ENCODE assay signal across 7 mouse cellular contexts in genomic region chr3:37653935-37654729, GRCm38 (mm10). TPM values are rescaled to one million over a fixed set of nuclear protein-coding genes. Genes with fewer than 3 reads are reported as not detected.
A peak's percentile ranks its signal among the peaks of the same experiment; 100 is the strongest.
DNase-seq lines count a peak whose midpoint lies in the region; ATAC-seq lines count a peak whose summit lies in the region.

No protein-coding gene starts in this region.

- no peaks in the 10 kb centered on the region for H3K9me3 ChIP-seq in forebrain, embryonic 13.5 days (replicated peaks)
- no peaks in the 10 kb centered on the region for H3K9me3 ChIP-seq in hindbrain, embryonic 16.5 days (ENCODE audit: control insufficient read depth, low read length)
- no peaks in the 10 kb centered on the region for H3K9me3 ChIP-seq in liver, embryonic 12.5 days (replicated peaks)

- peaks cover 21% of the 10 kb centered on the region for H3K4me1 ChIP-seq in forebrain, embryonic 13.5 days
- peaks cover 3% of the 10 kb centered on the region for H3K4me1 ChIP-seq in hindbrain, embryonic 16.5 days (ENCODE audit: control insufficient read depth, insufficient read depth, low read depth, low read length)
- H3K4me1 ChIP-seq in liver, embryonic 12.5 days: peaks cover 50% of the 10 kb centered on the region

- H3K27ac ChIP-seq in forebrain, embryonic 13.5 days: no peak overlapping the region
- H3K27ac ChIP-seq in hindbrain, embryonic 16.5 days (ENCODE audit: low read depth, low read length): no peak overlapping the region
- peak overlapping the region; percentile 57 for H3K27ac ChIP-seq in liver, embryonic 12.5 days

- no peaks in the 10 kb centered on the region for H3K36me3 ChIP-seq in forebrain, embryonic 13.5 days (ENCODE audit: poor library complexity, severe bottlenecking)
- no peaks in the 10 kb centered on the region for H3K36me3 ChIP-seq in hindbrain, embryonic 16.5 days (ENCODE audit: control insufficient read depth, insufficient read depth, low read length)
- H3K36me3 ChIP-seq in liver, embryonic 12.5 days: no peaks in the 10 kb centered on the region

- peaks cover 21% of the 10 kb centered on the region; the same call in 1 of the 2 replicates for H3K27me3 ChIP-seq in forebrain, embryonic 13.5 days
- H3K27me3 ChIP-seq in hindbrain, embryonic 16.5 days (replicated peaks; ENCODE audit: control insufficient read depth, insufficient read depth, low read length): no peaks in the 10 kb centered on the region
- peaks cover 27% of the 10 kb centered on the region for H3K27me3 ChIP-seq in liver, embryonic 12.5 days (replicated peaks)

- ATAC-seq in CD4-positive, CD25-positive, alpha-beta regulatory T cell, adult 4 months: peak; percentile 81
- 0 out of 2 replicates have a peak, but pooled peaks have one; percentile 48 for ATAC-seq in forebrain, embryonic 13.5 days
- ATAC-seq in hindbrain, embryonic 16.5 days: peak; percentile 66
- ATAC-seq in liver, embryonic 12.5 days: peak; percentile 55

- peak overlapping the region; percentile 34; the same call in 1 of the 2 replicates for H3K9ac ChIP-seq in forebrain, embryonic 13.5 days
- H3K9ac ChIP-seq in hindbrain, embryonic 16.5 days (ENCODE audit: low read depth, low read length): peak overlapping the region; percentile 0; the same call in 1 of the 2 replicates
- H3K9ac ChIP-seq in liver, embryonic 12.5 days: peak overlapping the region; percentile 56; the same call in 1 of the 2 replicates

- DNase-seq in NIH3T3 (ENCODE audit: low read depth): peak; percentile 47
- peak; percentile 66 for DNase-seq in naive thymus-derived CD4-positive, alpha-beta T cell, adult 2 months (ENCODE audit: low read depth)
- no peak for DNase-seq in layer of hippocampus, postnatal 25 days (ENCODE audit: extremely low spot score in 1 of 2, low spot score in 1 of 2)

- peak overlapping the region; percentile 52 for H3K4me2 ChIP-seq in forebrain, embryonic 13.5 days
- H3K4me2 ChIP-seq in hindbrain, embryonic 16.5 days (ENCODE audit: low read length): peak overlapping the region; percentile 51
- H3K4me2 ChIP-seq in liver, embryonic 12.5 days: peak overlapping the region; percentile 75

- H3K4me3 ChIP-seq in forebrain, embryonic 13.5 days: peak overlapping the region; percentile 26
- H3K4me3 ChIP-seq in hindbrain, embryonic 16.5 days (ENCODE audit: low read length): peak overlapping the region; percentile 25
- peak overlapping the region; percentile 50 for H3K4me3 ChIP-seq in liver, embryonic 12.5 days

- WGBS in forebrain, embryonic 13.5 days: 17% methylated on average over 16 of the region's 16 CpGs
- WGBS in hindbrain, embryonic 16.5 days: 13% methylated on average over 16 of the region's 16 CpGs
- 4% methylated on average over 16 of the region's 16 CpGs for WGBS in liver, embryonic 12.5 days (ENCODE audit: insufficient replicate concordance)

RNA-seq across cellular contexts. Expression of gene Spry1, which starts 14.4 kb away (rescaled TPM):
- 10 to 100 TPM in 1 of 2 experiments, 1 to 10 TPM in 1; 9.2 to 11.5 TPM for polyA plus RNA-seq in CD4-positive, CD25-positive, alpha-beta regulatory T cell, adult 4 months (2017; shearing (Covaris generic))
- polyA plus RNA-seq in forebrain, embryonic 13.5 days (2015; fragmentation: Nextera tagmentation; extraction: Ambion mirVana): 6.1 and 9.8 TPM in 2 replicates
- 6.4 and 6.9 TPM in 2 replicates for polyA plus RNA-seq in hindbrain, embryonic 16.5 days (2015; fragmentation: Nextera tagmentation; extraction: Ambion mirVana)
- 4.3 and 4.7 TPM in 2 replicates for polyA plus RNA-seq in liver, embryonic 12.5 days (2016; fragmentation: Nextera tagmentation; extraction: Ambion mirVana)
- 10 to 100 TPM; 14.0 to 14.2 TPM for total RNA-seq in layer of hippocampus, postnatal 25 days (2021)

Comparison
In these comparisons a context has a peak if more than half of its experiments do, and no peak if none do; other contexts are left out.
1. DNase-seq: peak in NIH3T3 (single experiment) and naive thymus-derived CD4-positive, alpha-beta T cell, adult 2 months (single experiment); none in layer of hippocampus, postnatal 25 days (0 of 2).
2. H3K9ac ChIP-seq: peak in every context shown above with its lines; median percentile 56 in liver, embryonic 12.5 days; 34 in forebrain, embryonic 13.5 days; 0 in hindbrain, embryonic 16.5 days.
3. Peak in every context shown above with its lines, with median percentiles within 50 percentile points of each other: ATAC-seq, H3K4me2 ChIP-seq and H3K4me3 ChIP-seq.